Comparison of ENCODE assay signal across 9 mouse cellular contexts in the genomic region with DNA sequence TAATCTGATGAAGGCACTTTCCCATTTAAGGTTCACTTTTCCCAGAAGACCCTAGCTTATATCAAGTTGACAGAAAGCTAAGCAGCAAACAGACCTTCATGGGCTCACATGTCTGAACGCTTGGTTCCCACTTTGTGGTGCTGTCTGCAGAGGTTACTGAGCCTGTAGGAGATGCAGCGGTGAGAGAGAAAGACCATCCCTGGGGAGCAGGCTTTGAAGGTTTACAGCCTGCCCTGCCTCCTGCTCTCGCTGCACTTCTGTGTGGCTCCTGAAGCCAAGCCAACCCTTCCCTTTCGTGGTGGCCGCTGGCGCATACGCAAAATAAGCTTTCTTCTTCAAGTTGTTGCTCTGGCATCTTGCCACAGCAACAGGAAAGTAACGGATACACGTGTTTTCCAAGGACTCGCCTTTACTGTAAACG. TPM values are rescaled to one million over a fixed set of nuclear protein-coding genes. Genes with fewer than 3 reads are reported as not detected.
DNase-seq lines count a peak whose midpoint lies in the region; ATAC-seq and TF ChIP-seq lines count a peak whose summit lies in the region.
"Had no signal": no experiment of that assay in that cellular context is flagged by ENCODE, and none has a peak within 500 bp of the region (broad histone marks: within the 10 kb centered on the region; RNA-seq: fewer than 3 reads in every experiment).

Gene 4930550C14Rik, plus strand, starts transcription at position 35 of the 421 bp plus-strand sequence.

- H3K27me3 ChIP-seq in liver, adult 2 months (ENCODE audit: control insufficient read depth, insufficient read depth, low read length): no peaks in the 10 kb centered on the region
- H3K27me3 ChIP-seq in forebrain, embryonic 15.5 days: no peaks in the 10 kb centered on the region
- H3K27me3 ChIP-seq in hindbrain, embryonic 14.5 days (ENCODE audit: control insufficient read depth, insufficient read depth, low read length): no peaks in the 10 kb centered on the region
- H3K27me3 ChIP-seq in limb, embryonic 14.5 days (ENCODE audit: control insufficient read depth, insufficient read depth, low read length): no peaks in the 10 kb centered on the region
- H3K27me3 ChIP-seq in midbrain, postnatal 0 days (ENCODE audit: insufficient read depth, low read length): no peaks in the 10 kb centered on the region

- no peaks in the 10 kb centered on the region for H3K4me1 ChIP-seq in liver, adult 2 months (ENCODE audit: control insufficient read depth, insufficient read depth, low read length)
- peaks cover 14% of the 10 kb centered on the region for H3K4me1 ChIP-seq in forebrain, embryonic 15.5 days
- peaks cover 27% of the 10 kb centered on the region for H3K4me1 ChIP-seq in hindbrain, embryonic 14.5 days (replicated peaks; ENCODE audit: control insufficient read depth, insufficient read depth, low read length)
- peaks cover 19% of the 10 kb centered on the region for H3K4me1 ChIP-seq in limb, embryonic 14.5 days (ENCODE audit: control insufficient read depth, insufficient read depth, low read length)
- no peaks in the 10 kb centered on the region for H3K4me1 ChIP-seq in midbrain, postnatal 0 days (ENCODE audit: insufficient read depth, low read length)

- DNase-seq in liver, adult 2 months (ENCODE audit: extremely low read depth, low read depth, low spot score): no peak
- DNase-seq in liver: no peak
- DNase-seq in hindbrain, embryonic 14.5 days (ENCODE audit: low spot score): peak; percentile 28
- DNase-seq in limb, embryonic 14.5 days (ENCODE audit: low spot score): peak; percentile 72
- peak; percentile 67 for DNase-seq in midbrain, postnatal 0 days (ENCODE audit: low spot score)
- no peak for DNase-seq in layer of hippocampus, adult 9-10 months (ENCODE audit: low spot score)
- no peak for DNase-seq in Muller cell, postnatal 12 days (ENCODE audit: inconsistent ontology term)

- peak within 1 kb of the TSS; percentile 5; the same call in 1 of the 2 replicates for H3K4me3 ChIP-seq in liver, adult 2 months (ENCODE audit: insufficient read depth, low read depth, low read length)
- H3K4me3 ChIP-seq in forebrain, embryonic 15.5 days: no peak within 1 kb of the TSS
- no peak within 1 kb of the TSS for H3K4me3 ChIP-seq in hindbrain, embryonic 14.5 days (replicated peaks; ENCODE audit: low read length)
- H3K4me3 ChIP-seq in limb, embryonic 14.5 days (replicated peaks; ENCODE audit: low read length): peak within 1 kb of the TSS; percentile 18
- no peak within 1 kb of the TSS for H3K4me3 ChIP-seq in midbrain, postnatal 0 days (ENCODE audit: low read depth, low read length)

- no peak for TF ChIP-seq POLR2A in liver, adult 2 months (IDR thresholded peaks at IDR 0.05; ENCODE audit: extremely low read depth, insufficient read depth, low read length)
- no peak for TF ChIP-seq POLR2A in limb, embryonic 14.5 days (IDR thresholded peaks at IDR 0.05; ENCODE audit: borderline replicate concordance, extremely low read depth, insufficient read depth, insufficient read length)

- TF ChIP-seq CTCF in liver, adult 2 months (IDR thresholded peaks at IDR 0.05; ENCODE audit: low read depth, low read length): no peak
- TF ChIP-seq CTCF in midbrain, postnatal 0 days (IDR thresholded peaks at IDR 0.05): no peak

- H3K9me3 ChIP-seq in forebrain, embryonic 15.5 days: no peaks in the 10 kb centered on the region
- no peaks in the 10 kb centered on the region for H3K9me3 ChIP-seq in hindbrain, embryonic 14.5 days (ENCODE audit: control insufficient read depth, low read length)
- no peaks in the 10 kb centered on the region for H3K9me3 ChIP-seq in limb, embryonic 14.5 days (ENCODE audit: control insufficient read depth, low read length)
- H3K9me3 ChIP-seq in midbrain, postnatal 0 days (ENCODE audit: low read length): no peaks in the 10 kb centered on the region
- H3K9me3 ChIP-seq: G1E had no signal

- peaks cover 3% of the 10 kb centered on the region; the same call in 1 of the 2 replicates for H3K36me3 ChIP-seq in liver, adult 2 months (ENCODE audit: control insufficient read depth, insufficient read depth, low read length)
- no peaks in the 10 kb centered on the region for H3K36me3 ChIP-seq in forebrain, embryonic 15.5 days
- H3K36me3 ChIP-seq in hindbrain, embryonic 14.5 days (replicated peaks; ENCODE audit: control insufficient read depth, insufficient read depth): no peaks in the 10 kb centered on the region
- no peaks in the 10 kb centered on the region; the same call in 1 of the 2 replicates for H3K36me3 ChIP-seq in limb, embryonic 14.5 days (ENCODE audit: control insufficient read depth, insufficient read depth, low read length)
- no peaks in the 10 kb centered on the region for H3K36me3 ChIP-seq in midbrain, postnatal 0 days (ENCODE audit: insufficient read depth, low read length)
- H3K36me3 ChIP-seq: G1E had no signal

- peak within 1 kb of the TSS; percentile 16; the same call in 1 of the 2 replicates for H3K4me2 ChIP-seq in forebrain, embryonic 15.5 days (replicated peaks)
- H3K4me2 ChIP-seq in hindbrain, embryonic 14.5 days (replicated peaks): peak within 1 kb of the TSS; percentile 38
- H3K4me2 ChIP-seq in limb, embryonic 14.5 days (replicated peaks; ENCODE audit: low read depth, low read length, severe bottlenecking): peak within 1 kb of the TSS; percentile 49
- H3K4me2 ChIP-seq in midbrain, postnatal 0 days (ENCODE audit: low read depth, low read length, poor library complexity, severe bottlenecking): peak within 1 kb of the TSS; percentile 21; the same call in 1 of the 2 replicates

- H3K79me2 ChIP-seq in liver, adult 2 months (ENCODE audit: control insufficient read depth, insufficient read depth, low read length): no peaks in the 10 kb centered on the region

- H3K27ac ChIP-seq in liver, adult 2 months (replicated peaks; ENCODE audit: insufficient read depth, low read depth, low read length): no peak within 1 kb of the TSS
- H3K27ac ChIP-seq in forebrain, embryonic 15.5 days (replicated peaks): no peak within 1 kb of the TSS
- H3K27ac ChIP-seq in hindbrain, embryonic 14.5 days: peak within 1 kb of the TSS; percentile 48
- peak within 1 kb of the TSS; percentile 54; the same call in 1 of the 2 replicates for H3K27ac ChIP-seq in limb, embryonic 14.5 days (replicated peaks; ENCODE audit: low read depth, low read length)
- H3K27ac ChIP-seq in midbrain, postnatal 0 days (ENCODE audit: low read depth, low read length): no peak within 1 kb of the TSS

- WGBS in liver, adult 2 months: 27% methylated on average over 11 of the region's 11 CpGs
- 14% methylated on average over 11 of the region's 11 CpGs for WGBS in forebrain, embryonic 15.5 days
- 22% methylated on average over 11 of the region's 11 CpGs for WGBS in hindbrain, embryonic 14.5 days
- WGBS in limb, embryonic 14.5 days: 6% methylated on average over 11 of the region's 11 CpGs
- WGBS in midbrain, postnatal 0 days: 22% methylated on average over 11 of the region's 11 CpGs

- no peak for ATAC-seq in forebrain, embryonic 15.5 days (replicated peaks)
- ATAC-seq in hindbrain, embryonic 14.5 days (ENCODE audit: low FRiP score): no peak
- ATAC-seq in limb, embryonic 14.5 days (ENCODE audit: low FRiP score, low read depth): no peak
- ATAC-seq in midbrain, postnatal 0 days (ENCODE audit: low FRiP score): no peak

- H3K9ac ChIP-seq in liver, adult 2 months (ENCODE audit: low read depth, low read length): no peak within 1 kb of the TSS; the same call in 1 of the 2 replicates
- H3K9ac ChIP-seq in forebrain, embryonic 15.5 days (replicated peaks): no peak within 1 kb of the TSS
- H3K9ac ChIP-seq in hindbrain, embryonic 14.5 days: no peak within 1 kb of the TSS
- H3K9ac ChIP-seq in limb, embryonic 14.5 days (ENCODE audit: low read depth, low read length, severe bottlenecking): peak within 1 kb of the TSS; percentile 34; the same call in 1 of the 2 replicates
- no peak within 1 kb of the TSS for H3K9ac ChIP-seq in midbrain, postnatal 0 days (replicated peaks; ENCODE audit: low read length, poor library complexity, severe bottlenecking)

RNA-seq across cellular contexts. Expression of gene 4930550C14Rik, which starts in this region (rescaled TPM):
- total RNA-seq in liver, adult 2 months (2014; rRNA removed): 0.28 and 0.34 TPM in 2 replicates
- not detected in 2 replicates for polyA plus RNA-seq in liver, adult 2 months (2012; rRNA removed)
- polyA plus RNA-seq in forebrain, embryonic 15.5 days (2015; fragmentation: Nextera tagmentation; extraction: Ambion mirVana): 0.14 TPM in 1 of 2 replicates, not detected in the other
- polyA plus RNA-seq in hindbrain, embryonic 14.5 days (2014; fragmentation: Nextera tagmentation; extraction: Ambion mirVana): 0.31 TPM in 1 of 2 replicates, not detected in the other
- polyA plus RNA-seq in limb, embryonic 14.5 days (2012; rRNA removed): 0.49 and 0.80 TPM in 2 replicates
- 1.3 TPM in 2 replicates for polyA plus RNA-seq in limb, embryonic 14.5 days (2014; fragmentation: Nextera tagmentation; extraction: Ambion mirVana)
- 0.71 TPM in 1 of 2 replicates, not detected in the other for total RNA-seq in midbrain, postnatal 0 days (2014; rRNA removed)
- polyA plus RNA-seq in midbrain, postnatal 0 days (2015; fragmentation: Nextera tagmentation; extraction: Ambion mirVana): 0.36 and 0.49 TPM in 2 replicates
- total RNA-seq: G1E had no signal
- polyA plus RNA-seq: G1E had no signal

Comparison
In these comparisons a context has a peak if more than half of its experiments do, and no peak if none do; other contexts are left out.
1. Peak in DNase-seq, H3K27ac ChIP-seq and H3K4me2 ChIP-seq in hindbrain, embryonic 14.5 days; RNA of the gene not detected or under 1 TPM.
2. Peak in DNase-seq and H3K4me2 ChIP-seq in midbrain, postnatal 0 days; RNA of the gene not detected or under 1 TPM.
3. H3K4me3 ChIP-seq: peak in liver, adult 2 months (single experiment) and limb, embryonic 14.5 days (single experiment); none in forebrain, embryonic 15.5 days (single experiment), hindbrain, embryonic 14.5 days (single experiment) and midbrain, postnatal 0 days (single experiment).
4. Peak in every context shown above with its lines, with median percentiles within 50 percentile points of each other: H3K4me2 ChIP-seq.